Mouse (Mus musculus): Measurements from ENCODE around the gene Rabep1.

DNA sequence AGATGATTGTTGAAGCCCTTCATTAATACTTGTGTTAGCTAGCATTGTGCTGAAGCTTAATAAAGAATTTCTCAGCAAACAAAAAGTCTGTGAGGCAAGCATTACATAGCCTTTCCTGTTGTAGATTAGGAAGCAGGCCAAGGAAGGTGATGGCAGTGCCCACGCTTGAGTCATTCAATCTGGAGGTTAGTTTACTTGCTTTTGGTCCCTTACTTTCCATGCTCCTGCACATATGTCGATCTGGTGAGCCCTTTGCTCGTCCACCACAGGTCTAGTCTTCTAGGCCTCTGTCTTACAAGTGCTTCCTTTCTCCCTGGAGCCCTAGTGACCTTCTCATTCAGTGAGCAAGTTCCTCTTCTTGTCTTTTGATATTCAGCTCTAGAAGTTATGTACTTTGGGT is 62.1 kb downstream of the Rabep1 start:
- no peak for TF ChIP-seq CTCF (IDR thresholded peaks at IDR 0.05; ENCODE audit: control insufficient read depth, insufficient read depth, insufficient read length)
- TF ChIP-seq MYOD1 (IDR thresholded peaks at IDR 0.05; ENCODE audit: control insufficient read depth, insufficient read length, low read depth) = no peak
- no peak for TF ChIP-seq MAX (IDR thresholded peaks at IDR 0.05)
- TF ChIP-seq FOSL1 (IDR thresholded peaks at IDR 0.05; ENCODE audit: insufficient read depth, low read length, poor library complexity, severe bottlenecking) = no peak
- no peak for TF ChIP-seq CEBPB (IDR thresholded peaks at IDR 0.05; ENCODE audit: low read depth)
- no peak for TF ChIP-seq USF1 (IDR thresholded peaks at IDR 0.05; ENCODE audit: low read depth)
- no peak for TF ChIP-seq MYOG (IDR thresholded peaks at IDR 0.05; ENCODE audit: control insufficient read depth, extremely low read depth, insufficient read length)
